Comparison of ENCODE assay signal across 7 mouse cellular contexts in genomic region chr3:95281216-95282126, GRCm38 (mm10). TPM values are rescaled to one million over a fixed set of nuclear protein-coding genes. Genes with fewer than 3 reads are reported as not detected.
DNase-seq lines count a peak whose midpoint lies in the region; ATAC-seq lines count a peak whose summit lies in the region.

TSS of gene Mindy1 (plus strand) at chr3:95281345.
TSS of gene Prune1 (minus strand) at chr3:95282076.

- ATAC-seq in intestine, embryonic 16.5 days: peak; percentile 85
- ATAC-seq in midbrain, embryonic 11.5 days (ENCODE audit: low FRiP score): peak; percentile 90

- H3K4me1 ChIP-seq in intestine, embryonic 16.5 days (ENCODE audit: control insufficient read depth, insufficient read depth, low read length): peaks cover 27% of the 10 kb centered on the region
- H3K4me1 ChIP-seq in midbrain, embryonic 11.5 days (ENCODE audit: control insufficient read depth, insufficient read depth, low read length): peaks cover 9% of the 10 kb centered on the region

- no peaks in the 10 kb centered on the region for H3K27me3 ChIP-seq in intestine, embryonic 16.5 days (replicated peaks; ENCODE audit: control insufficient read depth, insufficient read depth, low read length)
- H3K27me3 ChIP-seq in midbrain, embryonic 11.5 days (ENCODE audit: control insufficient read depth, insufficient read depth, low read length): no peaks in the 10 kb centered on the region

- peak within 1 kb of the TSS; percentile 75 for H3K4me2 ChIP-seq in intestine, embryonic 16.5 days (ENCODE audit: low read depth, low read length)
- peak within 1 kb of the TSS; percentile 78 for H3K4me2 ChIP-seq in midbrain, embryonic 11.5 days

- H3K9ac ChIP-seq in intestine, embryonic 16.5 days (ENCODE audit: low read depth, low read length): peak within 1 kb of the TSS; percentile 90
- H3K9ac ChIP-seq in midbrain, embryonic 11.5 days (ENCODE audit: low read length): peak within 1 kb of the TSS; percentile 92

- under 1% methylated on average over 53 of the region's 53 CpGs for WGBS in intestine, embryonic 16.5 days
- 1% methylated on average over 53 of the region's 53 CpGs for WGBS in midbrain, embryonic 11.5 days

- no peaks in the 10 kb centered on the region for H3K36me3 ChIP-seq in intestine, embryonic 16.5 days (ENCODE audit: control insufficient read depth, insufficient read depth, low read length)
- H3K36me3 ChIP-seq in midbrain, embryonic 11.5 days (ENCODE audit: control insufficient read depth, insufficient read depth, low read length): no peaks in the 10 kb centered on the region

- H3K4me3 ChIP-seq in intestine, embryonic 16.5 days (ENCODE audit: low read length): peak within 1 kb of the TSS; percentile 73
- peak within 1 kb of the TSS; percentile 64 for H3K4me3 ChIP-seq in midbrain, embryonic 11.5 days (ENCODE audit: low read depth, low read length)

- no peaks in the 10 kb centered on the region for H3K9me3 ChIP-seq in intestine, embryonic 16.5 days (ENCODE audit: control insufficient read depth, low read length)
- no peaks in the 10 kb centered on the region for H3K9me3 ChIP-seq in midbrain, embryonic 11.5 days (ENCODE audit: control insufficient read depth, low read length)

- peak within 1 kb of the TSS; percentile 97 for H3K27ac ChIP-seq in intestine, embryonic 16.5 days (ENCODE audit: low read length)
- H3K27ac ChIP-seq in midbrain, embryonic 11.5 days (ENCODE audit: low read depth, low read length): peak within 1 kb of the TSS; percentile 93

- intact Hi-C loops in left cerebral cortex, postnatal 36 days (cut with DNase I): loop anchor here (2.0 kb wide), 1 partner anchor 53 kb away; the partner anchor contains the start of gene Cdc42se1

- DNase-seq in adrenal gland, adult 2 months: peak; percentile 99
- DNase-seq in embryo, embryonic 11.5 days (ENCODE audit: low read depth, low spot score): peak; percentile 97
- DNase-seq in gastrocnemius, postnatal 4 days (ENCODE audit: low spot score in 2 of 2): peak; percentile 96 to 99
- DNase-seq in left cerebral cortex, postnatal 36 days (ENCODE audit: low spot score in 2 of 2): peak; percentile 98
- peak; percentile 99 for DNase-seq in midbrain, embryonic 11.5 days (ENCODE audit: low spot score, missing footprints)
- peak; percentile 98 for DNase-seq in skeletal muscle tissue, adult 2 months (ENCODE audit: low read depth, low spot score)

RNA-seq across cellular contexts. Expression of gene Mindy1, which starts in this region (rescaled TPM):
- total RNA-seq in adrenal gland, adult 2 months (2021): 100 to 1,000 TPM; 131 to 139 TPM
- 209 and 296 TPM in 2 replicates for polyA plus RNA-seq in adrenal gland, adult 2 months (2012; rRNA removed)
- 10 to 100 TPM; 22.8 to 26.8 TPM for total RNA-seq in gastrocnemius, postnatal 4 days (2021)
- 39.8 and 41.4 TPM in 2 replicates for polyA plus RNA-seq in intestine, embryonic 16.5 days (2015; fragmentation: Nextera tagmentation; extraction: Ambion mirVana)
- 10 to 100 TPM; 21.6 to 22.9 TPM for total RNA-seq in left cerebral cortex, postnatal 36 days (2021)
- 38.8 and 43.3 TPM in 2 replicates for polyA plus RNA-seq in midbrain, embryonic 11.5 days (2014; fragmentation: Nextera tagmentation; extraction: Ambion mirVana)

RNA-seq across cellular contexts. Expression of gene Prune1, which starts in this region (rescaled TPM):
- total RNA-seq in adrenal gland, adult 2 months (2021): 10 to 100 TPM; 26.3 to 31.1 TPM
- 14.1 and 15.4 TPM in 2 replicates for polyA plus RNA-seq in adrenal gland, adult 2 months (2012; rRNA removed)
- total RNA-seq in gastrocnemius, postnatal 4 days (2021): 10 to 100 TPM; 68.7 to 78.2 TPM
- polyA plus RNA-seq in intestine, embryonic 16.5 days (2015; fragmentation: Nextera tagmentation; extraction: Ambion mirVana): 15.0 and 16.1 TPM in 2 replicates
- 10 to 100 TPM; 24.9 to 27.0 TPM for total RNA-seq in left cerebral cortex, postnatal 36 days (2021)
- polyA plus RNA-seq in midbrain, embryonic 11.5 days (2014; fragmentation: Nextera tagmentation; extraction: Ambion mirVana): 28.0 and 29.7 TPM in 2 replicates

Comparison
In these comparisons a context has a peak if more than half of its experiments do, and no peak if none do; other contexts are left out.
1. Peak in every context shown above with its lines: DNase-seq, ATAC-seq, H3K4me3 ChIP-seq and H3K27ac ChIP-seq.
2. RNA of gene Mindy1 (total RNA-seq): 131 to 139 TPM in adrenal gland, adult 2 months; 22.8 to 26.8 TPM in gastrocnemius, postnatal 4 days and 21.6 to 22.9 TPM in left cerebral cortex, postnatal 36 days; every median in the first group is over 4 times any median in the second.